Mouse (Mus musculus) heart, adult 2 months (tissue): ENCODE results near the gene H2al1i. TPM values are rescaled to one million over a fixed set of nuclear protein-coding genes. Genes with fewer than 3 reads are reported as not detected.
"Not testable (repeated sequence)": the region's sequence is repeated elsewhere in the genome, so short reads cannot be mapped to it uniquely, and the experiment has no call there.

Experiments used
- DNase-seq, 2 experiments: peaks; one replicate each; pipeline ENCODE4 v3.0.0; 2021
- H3K27ac ChIP-seq: fragments of 200-600 bp; 2 replicates; pipeline ENCODE4 v1.8.1; 2022
- H3K27me3 ChIP-seq: fragments of 200-500 bp; 2 replicates; pipeline ENCODE4 v1.6.1; 2012; ENCODE audit warnings: mild to moderate bottlenecking, low read length, inconsistent platforms, mixed read lengths; ENCODE audit not compliant: control insufficient read depth, insufficient read depth
- H3K36me3 ChIP-seq: fragments of 200-500 bp; 2 replicates; pipeline ENCODE4 v1.6.1; 2012; ENCODE audit warnings: low read length, inconsistent platforms; ENCODE audit not compliant: control insufficient read depth, insufficient read depth
- H3K4me1 ChIP-seq: fragments of 200-500 bp; 2 replicates; pipeline ENCODE4 v1.6.1; 2011; ENCODE audit warnings: low read length; ENCODE audit not compliant: control insufficient read depth, insufficient read depth
- H3K4me3 ChIP-seq: fragments of 200-600 bp; 2 replicates; pipeline ENCODE4 v1.8.1; 2022
- H3K79me2 ChIP-seq: fragments of 200-500 bp; replicated peaks from 2 replicates; pipeline ENCODE4 v1.6.1; 2012; ENCODE audit warnings: mild to moderate bottlenecking, inconsistent platforms, low read length, moderate library complexity, mixed read lengths; ENCODE audit not compliant: control insufficient read depth, insufficient read depth
- H3K9ac ChIP-seq: fragments of 200-500 bp; 2 replicates; pipeline ENCODE4 v1.6.1; 2012; ENCODE audit warnings: low read depth, mild to moderate bottlenecking, control low read depth, inconsistent platforms, low read length, mixed read lengths
- CTCF ChIP-seq: fragments of 200-600 bp; IDR thresholded peaks from 2 replicates; pipeline ENCODE4 v1.8.1; 2022; ENCODE audit warnings: antibody characterized with exemption, mild to moderate bottlenecking, moderate library complexity
- EP300 ChIP-seq: fragments of 200-500 bp; IDR thresholded peaks from 2 replicates; pipeline ENCODE4 v1.6.1; 2011; ENCODE audit warnings: low read depth, low read length, control low read depth; ENCODE audit not compliant: insufficient read depth
- POLR2A ChIP-seq: fragments of 200-500 bp; IDR thresholded peaks from 2 replicates; pipeline ENCODE4 v1.6.1; 2011; ENCODE audit warnings: mild to moderate bottlenecking, low read depth, low read length, control low read depth; ENCODE audit not compliant: insufficient read depth
- WGBS: fragments of 180-500 bp; shearing (Covaris S2); methylation state at CpG from one replicate; pipeline ENCODE4 v1.1.7; 2018; 5-methylcytosine and 5-hydroxymethylcytosine counted together
- intact Hi-C: fragments of 180-260 bp; cut with DNase I; formaldehyde crosslinking; loops from one replicate; pipeline ENCODE4 v1.15.1; 2025
- long read RNA-seq: library from polyadenylated mRNA; stranded (forward); transcript quantifications from one replicate; pipeline ENCODE4 v2.0.0, GENCODE M21; 2021
- polyA plus RNA-seq: library from polyadenylated mRNA; depleted of rRNA; stranded (reverse); fragments of >200 nt; gene quantifications from 2 replicates; pipeline ENCODE4 v1.2.3, GENCODE M21; 2012; rRNA removed
- total RNA-seq, 2 experiments: library from RNA; stranded (reverse); gene quantifications; 2 replicates each; pipeline ENCODE4 v1.2.3; 2021

The H2al1i gene
- total RNA-seq: not detected
- not detected in 2 replicates for polyA plus RNA-seq
- long read RNA-seq: 0 reads

- H3K79me2 ChIP-seq, H3K4me1 ChIP-seq, H3K27ac ChIP-seq, H3K27me3 ChIP-seq, H3K36me3 ChIP-seq, H3K4me3 ChIP-seq, H3K9ac ChIP-seq, DNase-seq, intact Hi-C loops: not testable (repeated sequence)
- 60% methylated on average over 1 of the region's 5 CpGs for WGBS
Measured at GRCm38 (mm10) chrX:11324359-11324758, at the start of gene H2al1i. Gene H2al1i (plus strand): TSS chrX:11324659.

DNA sequence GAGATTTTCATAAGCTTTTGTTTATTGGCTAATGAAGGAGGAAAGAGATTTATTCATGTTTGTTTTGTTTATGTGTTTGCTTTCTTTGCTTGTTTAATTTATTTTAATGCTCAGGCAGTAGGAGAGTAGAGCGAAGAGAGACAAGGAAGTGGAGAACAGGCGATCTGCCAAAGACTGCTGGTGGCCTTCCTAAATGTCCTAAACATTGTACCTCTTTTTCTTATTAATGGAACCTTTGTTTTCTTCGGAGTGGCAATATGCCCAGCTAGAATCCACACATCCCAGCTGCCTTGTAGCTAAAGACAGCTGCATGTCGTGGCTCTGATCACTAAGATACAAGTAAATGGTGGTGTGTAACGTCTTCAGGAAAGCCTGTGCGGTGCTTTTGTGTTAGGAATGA is 47.4 kb upstream of the H2al1i start:
- DNase-seq: no peak
- Histone ChIP-seq H3K9ac (no peak overlapping the region), H3K4me3 (no peak overlapping the region), H3K79me2 (no peaks in the 10 kb centered on the region), H3K4me1 (no peaks in the 10 kb centered on the region), H3K36me3 (no peaks in the 10 kb centered on the region), H3K27ac (no peak overlapping the region), H3K27me3 (no peaks in the 10 kb centered on the region)
- TF ChIP-seq POLR2A: no peak
- TF ChIP-seq EP300: no peak
- TF ChIP-seq CTCF: no peak
- WGBS: 65% methylated on average over 6 of the region's 6 CpGs
- intact Hi-C loops: no loop called here

DNA sequence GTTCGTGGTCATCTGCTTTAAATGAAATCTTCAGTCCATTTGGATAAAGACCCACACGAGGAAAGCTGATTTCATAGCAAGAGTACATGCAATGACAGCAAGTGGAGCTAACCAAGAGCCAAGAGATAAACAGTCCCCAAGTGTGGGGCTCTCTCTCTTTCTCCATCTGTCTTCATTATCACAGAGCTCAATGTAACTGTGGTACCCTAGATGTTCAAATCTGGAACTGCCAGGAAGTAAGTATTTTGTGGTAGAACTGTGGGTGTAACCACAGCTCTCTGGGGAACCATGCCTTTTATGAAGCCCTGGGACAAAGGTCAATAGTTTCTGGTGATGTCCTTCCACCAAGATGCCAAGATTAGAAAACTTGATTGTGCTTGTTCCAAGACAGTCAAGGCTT is 43.7 kb upstream of the H2al1i start:
- H3K4me3 ChIP-seq: no peak overlapping the region
- H3K9ac ChIP-seq: no peak overlapping the region
- TF ChIP-seq POLR2A (no peak), CTCF (no peak), EP300 (no peak)
- no peak for DNase-seq
- WGBS: 66% methylated on average over 2 of the region's 2 CpGs
- no peaks in the 10 kb centered on the region for H3K36me3 ChIP-seq
- intact Hi-C loops: no loop called here
- no peaks in the 10 kb centered on the region for H3K27me3 ChIP-seq
- no peaks in the 10 kb centered on the region for H3K79me2 ChIP-seq
- H3K27ac ChIP-seq: no peak overlapping the region
- no peaks in the 10 kb centered on the region for H3K4me1 ChIP-seq

GRCm38 (mm10) chrX:11288306-11288882 is 36.1 kb upstream of the H2al1i start:
- Histone ChIP-seq H3K9ac (no peak overlapping the region), H3K27ac (no peak overlapping the region), H3K4me1 (peaks cover 4% of the 10 kb centered on the region; the same call in 1 of the 2 replicates), H3K4me3 (no peak overlapping the region), H3K79me2 (no peaks in the 10 kb centered on the region), H3K36me3 (no peaks in the 10 kb centered on the region), H3K27me3 (no peaks in the 10 kb centered on the region)
- intact Hi-C loops: no loop called here
- DNase-seq: peak in 1 of 2 experiments; percentile 4
- no peak for TF ChIP-seq CTCF
- 39% methylated on average over 14 of the region's 14 CpGs for WGBS

GRCm38 (mm10) chrX:11289244-11289643 is 35.2 kb upstream of the H2al1i start:
- H3K27ac ChIP-seq: no peak overlapping the region
- no peaks in the 10 kb centered on the region for H3K79me2 ChIP-seq
- TF ChIP-seq POLR2A: no peak
- no peak for TF ChIP-seq CTCF
- TF ChIP-seq EP300: no peak
- no peaks in the 10 kb centered on the region for H3K36me3 ChIP-seq
- no peak overlapping the region for H3K9ac ChIP-seq
- no peak overlapping the region for H3K4me3 ChIP-seq
- no peaks in the 10 kb centered on the region for H3K27me3 ChIP-seq
- intact Hi-C loops: no loop called here
- 62% methylated on average over 4 of the region's 4 CpGs for WGBS
- DNase-seq: no peak
- peaks cover 4% of the 10 kb centered on the region; the same call in 1 of the 2 replicates for H3K4me1 ChIP-seq

DNA sequence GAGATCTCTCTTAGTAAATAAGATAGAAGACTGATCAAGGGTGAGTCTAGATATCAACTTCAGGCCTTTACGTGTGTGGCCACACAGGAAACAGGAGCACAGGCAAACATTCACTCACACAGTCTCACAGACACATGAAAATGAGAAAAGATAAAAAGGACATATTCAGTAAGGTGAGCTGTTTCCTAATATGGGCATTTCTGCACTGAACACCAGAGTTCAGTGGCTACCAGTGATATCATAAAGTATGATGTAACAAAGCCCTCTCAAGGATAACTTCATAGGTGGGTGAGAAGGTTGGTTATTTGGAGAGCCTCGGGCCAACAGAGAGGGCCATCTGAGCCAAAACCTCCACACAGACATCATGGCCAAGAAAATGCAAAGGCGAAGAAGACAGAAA is 25.5 kb upstream of the H2al1i start, which contains the start of gene H2al1a:
H2al1a (plus strand) TSS at position 301 of the 400 bp plus-strand sequence.
- H3K4me1 ChIP-seq, H3K9ac ChIP-seq, intact Hi-C loops, H3K4me3 ChIP-seq, DNase-seq, H3K79me2 ChIP-seq, H3K27me3 ChIP-seq, H3K36me3 ChIP-seq, H3K27ac ChIP-seq: not testable (repeated sequence)
- no CpG with 5 or more reads among the region's 3 CpGs for WGBS

DNA sequence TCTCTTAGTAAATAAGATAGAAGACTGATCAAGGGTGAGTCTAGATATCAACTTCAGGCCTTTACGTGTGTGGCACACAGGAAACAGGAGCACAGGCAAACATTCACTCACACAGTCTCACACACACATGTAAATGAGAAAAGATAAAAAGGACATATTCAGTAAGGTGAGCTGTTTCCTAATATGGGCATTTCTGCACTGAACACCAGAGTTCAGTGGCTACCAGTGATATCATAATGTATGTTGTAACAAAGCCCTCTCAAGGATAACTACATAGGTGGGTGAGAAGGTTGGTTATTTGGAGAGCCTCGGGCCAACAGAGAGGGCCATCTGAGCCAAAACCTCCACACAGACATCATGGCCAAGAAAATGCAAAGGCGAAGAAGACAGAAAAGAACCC is 22.3 kb upstream of the H2al1i start, which contains the start of gene H2al1b:
H2al1b (plus strand) TSS at position 301 of the 400 bp plus-strand sequence.
- DNase-seq, intact Hi-C loops, H3K36me3 ChIP-seq, H3K9ac ChIP-seq, H3K79me2 ChIP-seq, H3K4me3 ChIP-seq, H3K27ac ChIP-seq, H3K27me3 ChIP-seq, H3K4me1 ChIP-seq: not testable (repeated sequence)
- WGBS: 93% methylated on average over 1 of the region's 3 CpGs

DNA sequence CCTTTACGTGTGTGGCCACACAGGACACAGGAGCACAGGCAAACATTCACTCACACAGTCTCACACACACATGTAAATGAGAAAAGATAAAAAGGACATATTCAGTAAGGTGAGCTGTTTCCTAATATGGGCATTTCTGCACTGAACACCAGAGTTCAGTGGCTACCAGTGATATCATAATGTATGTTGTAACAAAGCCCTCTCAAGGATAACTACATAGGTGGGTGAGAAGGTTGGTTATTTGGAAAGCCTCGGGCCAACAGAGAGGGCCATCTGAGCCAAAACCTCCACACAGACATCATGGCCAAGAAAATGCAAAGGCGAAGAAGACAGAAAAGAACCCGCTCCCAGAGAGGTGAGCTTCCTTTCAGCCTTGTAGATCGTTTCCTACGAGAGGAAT is 19.1 kb upstream of the H2al1i start, which contains the start of gene H2al1c:
H2al1c (plus strand) TSS at position 301 of the 400 bp plus-strand sequence.
- H3K36me3 ChIP-seq, H3K4me3 ChIP-seq, H3K4me1 ChIP-seq, intact Hi-C loops, H3K27ac ChIP-seq, DNase-seq, H3K79me2 ChIP-seq, H3K9ac ChIP-seq, H3K27me3 ChIP-seq: not testable (repeated sequence)
- WGBS: 80% methylated on average over 3 of the region's 6 CpGs

GRCm38 (mm10) chrX:11308524-11308923 is 15.9 kb upstream of the H2al1i start, which contains the start of gene H2al1d:
Gene H2al1d (plus strand): TSS chrX:11308824.
- intact Hi-C loops, H3K79me2 ChIP-seq, DNase-seq, H3K4me3 ChIP-seq, H3K27me3 ChIP-seq, H3K4me1 ChIP-seq, H3K27ac ChIP-seq, H3K36me3 ChIP-seq, H3K9ac ChIP-seq: not testable (repeated sequence)
- no CpG with 5 or more reads among the region's 6 CpGs for WGBS
